Mouse (Mus musculus) midbrain, postnatal 0 days (tissue): Measurements from ENCODE around the gene Mfap1a. TPM values are rescaled to one million over a fixed set of nuclear protein-coding genes. Genes with fewer than 3 reads are reported as not detected.
"Not testable (repeated sequence)": the region's sequence is repeated elsewhere in the genome, so short reads cannot be mapped to it uniquely, and the experiment has no call there.

Experiments used
- ATAC-seq: fragments of 200-750 bp; cut with Nextera tagmentation; 2 replicates; pipeline ENCODE4 v1.8.0; 2017; ENCODE audit warnings: moderate number of reproducible peaks, mild to moderate bottlenecking, moderate TSS enrichment, moderate library complexity; ENCODE audit not compliant: low FRiP score
- DNase-seq: peaks from one replicate; pipeline ENCODE4 v3.0.0-alpha.2; 2015; ENCODE audit warnings: low spot score
- H3K27ac ChIP-seq: fragments of 300-500 bp; sonication (generic); 2 replicates; pipeline ENCODE4 v1.5.1; 2014; ENCODE audit warnings: low read depth, mild to moderate bottlenecking, low read length, mixed read lengths
- H3K27me3 ChIP-seq: fragments of 300-500 bp; sonication (generic); 2 replicates; pipeline ENCODE4 v1.6.1; 2014; ENCODE audit warnings: low read length, control low read depth, mixed read lengths; ENCODE audit not compliant: insufficient read depth
- H3K36me3 ChIP-seq: fragments of 300-500 bp; sonication (generic); 2 replicates; pipeline ENCODE4 v1.6.1; 2014; ENCODE audit warnings: low read length, control low read depth, mixed read lengths; ENCODE audit not compliant: insufficient read depth
- H3K4me1 ChIP-seq: fragments of 300-500 bp; sonication (generic); 2 replicates; pipeline ENCODE4 v1.6.1; 2014; ENCODE audit warnings: mild to moderate bottlenecking, control low read depth, antibody characterized with exemption, low read length, mixed read lengths; ENCODE audit not compliant: insufficient read depth
- H3K4me2 ChIP-seq: fragments of 300-500 bp; sonication (generic); 2 replicates; pipeline ENCODE4 v1.6.1; 2014; ENCODE audit warnings: low read depth, mild to moderate bottlenecking, low read length, mixed read lengths; ENCODE audit not compliant: poor library complexity, severe bottlenecking
- H3K4me3 ChIP-seq: fragments of 300-500 bp; sonication (generic); 2 replicates; pipeline ENCODE4 v1.5.1; 2014; ENCODE audit warnings: low read depth, mild to moderate bottlenecking, low read length, moderate library complexity
- H3K9ac ChIP-seq: fragments of 300-500 bp; sonication (generic); replicated peaks from 2 replicates; pipeline ENCODE4 v1.6.1; 2014; ENCODE audit warnings: mild to moderate bottlenecking, low read length, moderate library complexity, mixed read lengths; ENCODE audit not compliant: poor library complexity, severe bottlenecking
- H3K9me3 ChIP-seq: fragments of 300-500 bp; sonication (generic); 2 replicates; pipeline ENCODE4 v1.6.1; 2016; ENCODE audit warnings: low read length, control low read depth
- CTCF ChIP-seq: IDR thresholded peaks from 2 replicates; pipeline ENCODE4 v1.5.1; 2016; ENCODE audit warnings: antibody characterized with exemption, mild to moderate bottlenecking
- WGBS: fragments of 180-500 bp; shearing (Covaris S2); extraction: QIAGEN DNeasy Blood & Tissue Kit; methylation state at CpG from one replicate; pipeline ENCODE4 v1.1.7; 2014; 5-methylcytosine and 5-hydroxymethylcytosine counted together
- polyA plus RNA-seq: library from polyadenylated mRNA; unstranded; fragments of >200 nt; fragmentation: Nextera tagmentation; extraction: Ambion mirVana; gene quantifications from 2 replicates; pipeline ENCODE4 v1.2.1, GENCODE M21; 2015
- total RNA-seq: library from RNA; depleted of rRNA; stranded (reverse); fragments of >200 nt; gene quantifications from 2 replicates; pipeline ENCODE4 v1.2.3, GENCODE M21; 2014

The Mfap1a gene
- total and polyA plus RNA-seq, 2 experiments from 2014 or later: 14.2 to 20.8 TPM

DNA sequence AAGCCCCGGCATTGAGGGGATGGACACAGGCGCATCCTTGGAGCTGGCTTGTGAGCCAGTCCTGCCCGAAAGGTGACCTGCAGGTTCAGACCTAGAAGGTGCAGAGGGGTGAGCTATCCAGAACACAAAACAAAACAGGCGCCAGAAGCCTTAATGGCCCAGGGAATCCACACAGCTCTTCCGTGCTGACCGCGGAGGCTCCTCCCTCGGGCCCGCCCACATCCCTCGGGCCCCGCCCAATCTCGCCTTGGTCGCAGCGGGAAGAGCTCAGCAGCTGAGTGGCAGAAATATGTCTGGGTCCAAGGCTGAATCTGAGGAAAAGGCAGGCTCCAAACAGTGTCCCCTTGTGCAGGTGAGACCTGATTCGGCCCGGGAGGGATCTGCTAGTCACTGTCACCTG is 3.1 kb upstream of the Mfap1a start:
- 0 out of 2 replicates have a peak, but pooled peaks have one; percentile 42 for ATAC-seq
- no peak overlapping the region for H3K27ac ChIP-seq
- H3K9ac ChIP-seq: no peak overlapping the region
- no peaks in the 10 kb centered on the region for H3K9me3 ChIP-seq
- peak; percentile 30 for DNase-seq
- H3K36me3 ChIP-seq: no peaks in the 10 kb centered on the region
- 28% methylated on average over 16 of the region's 16 CpGs for WGBS
- H3K27me3 ChIP-seq: no peaks in the 10 kb centered on the region
- peak overlapping the region; percentile 44 for H3K4me2 ChIP-seq
- no peak for TF ChIP-seq CTCF
- H3K4me1 ChIP-seq: no peaks in the 10 kb centered on the region
- peak overlapping the region; percentile 27 for H3K4me3 ChIP-seq

DNA sequence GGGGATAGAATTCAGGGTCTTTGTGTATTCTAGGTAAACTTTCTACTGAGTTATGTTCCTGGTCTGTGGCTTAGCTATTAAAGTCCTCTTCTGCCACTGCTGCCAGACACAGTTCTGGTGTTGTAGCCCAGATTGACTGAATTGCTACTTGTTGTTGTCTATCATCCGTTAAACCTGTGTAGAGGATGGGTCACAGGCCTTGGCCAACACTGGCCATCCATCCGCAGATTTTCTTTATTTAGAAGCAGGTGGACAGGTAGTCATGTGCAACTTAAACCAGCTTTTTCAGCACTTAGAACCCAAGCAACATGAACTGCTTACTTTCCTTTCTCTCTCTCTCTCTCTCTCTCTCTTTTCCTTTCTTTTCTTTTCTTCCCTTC is 1.5 kb upstream of the Mfap1a start:
- Histone ChIP-seq H3K36me3 (no peaks in the 10 kb centered on the region), H3K4me1 (no peaks in the 10 kb centered on the region), H3K4me2 (0 out of 2 replicates have a peak overlapping the region, but pooled peaks have one; percentile 57), H3K9me3 (no peaks in the 10 kb centered on the region), H3K4me3 (no peak overlapping the region), H3K27me3 (no peaks in the 10 kb centered on the region), H3K9ac (no peak overlapping the region), H3K27ac (no peak overlapping the region)
- no peak for DNase-seq
- ATAC-seq: no peak
- 91% methylated on average over 2 of the region's 2 CpGs for WGBS
- no peak for TF ChIP-seq CTCF

DNA sequence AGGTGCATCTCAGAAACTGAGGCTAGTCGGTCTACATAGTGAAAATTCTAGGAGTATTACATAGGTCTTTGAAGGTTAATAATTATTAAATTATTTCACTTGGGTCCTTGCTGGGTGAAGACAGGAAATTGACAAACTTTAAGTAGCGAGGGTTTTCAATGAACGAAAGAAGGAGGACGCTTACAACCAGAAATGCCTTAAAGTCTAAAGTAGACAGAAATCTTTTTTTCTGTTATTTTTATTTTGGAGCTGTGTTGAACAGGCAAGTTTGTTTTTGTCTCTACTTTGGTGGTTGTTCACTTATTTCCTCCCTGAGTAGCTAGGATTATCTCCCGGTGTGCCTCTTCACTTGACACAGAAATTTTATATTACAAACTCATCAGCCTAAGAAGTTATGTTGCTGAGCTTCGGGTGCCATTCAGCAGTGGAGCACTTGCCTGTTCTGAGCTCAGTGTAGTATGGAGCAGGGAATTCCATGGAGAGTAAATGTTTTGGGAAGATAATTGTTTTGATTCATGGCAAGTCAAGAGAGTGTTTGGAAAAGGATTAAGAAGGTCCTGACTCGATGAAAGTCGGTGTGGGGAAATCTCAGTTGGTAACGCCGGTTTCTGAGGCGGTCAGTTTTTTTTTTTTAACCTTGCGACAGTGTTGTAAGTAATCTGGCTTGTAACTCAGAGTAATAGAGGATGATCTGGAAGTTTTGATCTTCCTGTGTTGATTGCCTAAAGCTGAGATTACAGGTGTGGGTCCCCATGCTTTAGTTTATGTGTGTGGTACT is 897 bp upstream of the Mfap1a start:
- Histone ChIP-seq H3K4me1 (no peaks in the 10 kb centered on the region), H3K27me3 (no peaks in the 10 kb centered on the region), H3K36me3 (no peaks in the 10 kb centered on the region), H3K4me2 (peak overlapping the region; percentile 57), H3K27ac (no peak overlapping the region), H3K9ac (no peak overlapping the region), H3K4me3 (peak overlapping the region; percentile 51), H3K9me3 (no peaks in the 10 kb centered on the region)
- WGBS: 11% methylated on average over 12 of the region's 12 CpGs
- TF ChIP-seq CTCF: no peak
- DNase-seq (no peak), ATAC-seq (no peak)

DNA sequence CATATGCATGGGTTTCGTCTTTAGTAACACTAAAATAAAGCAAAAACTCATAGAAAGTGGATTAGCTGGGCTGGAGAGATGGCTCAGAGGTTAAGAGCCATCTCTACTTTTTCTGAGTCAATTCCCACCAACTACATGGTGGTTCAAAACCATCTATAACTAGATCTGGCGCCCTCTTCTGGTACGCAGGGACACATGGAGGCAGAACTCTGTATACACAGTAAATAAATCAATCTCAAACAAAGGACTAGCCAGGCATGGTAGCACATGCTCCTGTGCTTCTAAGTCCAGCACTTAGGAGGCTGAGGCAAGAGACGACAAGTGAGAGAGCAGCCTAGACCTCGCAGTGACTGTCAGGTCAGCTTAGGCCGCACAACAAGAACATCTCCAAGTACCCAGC is 4.9 kb downstream of the Mfap1a start:
- H3K9me3 ChIP-seq, H3K27ac ChIP-seq, ATAC-seq, H3K36me3 ChIP-seq, H3K4me2 ChIP-seq, H3K9ac ChIP-seq, DNase-seq, H3K4me3 ChIP-seq, H3K4me1 ChIP-seq, H3K27me3 ChIP-seq: not testable (repeated sequence)
- WGBS: 86% methylated on average over 1 of the region's 6 CpGs

DNA sequence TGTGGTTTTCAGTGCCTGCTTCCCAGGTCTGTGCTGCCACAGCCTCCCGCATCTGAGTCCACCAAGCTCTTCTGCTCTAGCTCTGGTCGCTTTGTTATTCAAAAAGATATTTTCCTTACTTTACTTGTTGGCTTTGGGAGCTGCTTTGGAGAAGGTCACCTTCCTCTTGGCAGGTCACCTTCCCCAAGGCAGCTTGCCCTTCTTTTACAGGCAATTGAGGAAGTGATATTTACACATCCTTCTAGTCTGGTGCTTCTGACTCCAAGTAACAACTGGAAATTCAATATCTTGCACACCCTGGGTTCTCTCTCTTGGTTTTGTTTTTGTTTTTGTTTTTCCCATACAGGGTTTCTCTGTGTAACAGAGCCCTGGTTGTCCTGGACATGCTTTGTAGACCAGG is 22.1 kb downstream of the Mfap1a start:
- DNase-seq, H3K4me2 ChIP-seq, H3K9ac ChIP-seq, H3K27ac ChIP-seq, H3K27me3 ChIP-seq, H3K4me3 ChIP-seq, H3K36me3 ChIP-seq, H3K9me3 ChIP-seq, ATAC-seq, H3K4me1 ChIP-seq: not testable (repeated sequence)
- 100% methylated on average over 1 of the region's 2 CpGs for WGBS

DNA sequence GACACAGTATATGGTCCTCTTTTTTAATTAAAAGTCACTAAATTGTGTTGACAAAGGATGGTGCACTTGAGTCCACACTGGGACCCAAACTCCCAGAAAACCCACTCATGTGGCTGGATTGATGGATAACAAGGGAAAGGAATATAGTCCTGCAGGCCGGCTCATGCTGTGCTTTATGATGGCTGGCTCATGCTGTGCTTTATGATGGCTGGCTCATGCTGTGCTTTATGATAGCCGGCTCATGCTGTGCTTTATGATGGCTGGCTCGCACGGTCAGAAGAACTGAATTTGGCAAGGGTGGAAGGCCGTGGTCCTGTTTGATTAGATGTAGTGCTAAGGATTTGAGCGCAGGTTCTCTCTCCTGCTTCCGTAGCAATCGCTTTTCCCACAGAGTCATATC is 22.9 kb downstream of the Mfap1a start:
- no peaks in the 10 kb centered on the region for H3K27me3 ChIP-seq
- no peaks in the 10 kb centered on the region for H3K9me3 ChIP-seq
- WGBS: 38% methylated on average over 8 of the region's 8 CpGs
- no peak overlapping the region for H3K9ac ChIP-seq
- no peak for TF ChIP-seq CTCF
- DNase-seq (no peak), ATAC-seq (no peak)
- H3K27ac ChIP-seq: no peak overlapping the region
- H3K4me1 ChIP-seq: no peaks in the 10 kb centered on the region
- no peak overlapping the region for H3K4me3 ChIP-seq
- H3K4me2 ChIP-seq: no peak overlapping the region
- H3K36me3 ChIP-seq: no peaks in the 10 kb centered on the region

DNA sequence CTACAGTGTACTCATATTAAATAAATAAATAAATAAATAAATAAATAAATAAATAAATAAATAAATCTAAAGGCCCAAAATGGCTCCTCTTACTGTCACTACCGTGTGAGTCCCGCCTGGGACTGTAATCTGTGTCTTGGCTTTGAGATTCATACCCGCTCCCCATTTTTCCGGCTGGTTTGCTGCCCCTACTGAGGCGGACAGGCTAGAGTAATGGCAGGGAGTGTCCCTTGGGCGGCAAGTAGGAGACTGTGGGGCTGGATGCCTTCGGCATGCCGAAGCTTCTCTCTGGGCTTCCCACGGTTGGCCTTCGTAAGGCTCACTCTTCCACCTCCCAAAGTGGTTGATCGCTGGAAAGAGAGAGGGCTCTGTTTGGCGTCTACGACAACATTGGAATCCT is 25.5 kb downstream of the Mfap1a start:
- not testable (repeated sequence) for H3K36me3 ChIP-seq, H3K4me2 ChIP-seq, H3K27me3 ChIP-seq, DNase-seq, H3K4me3 ChIP-seq, H3K4me1 ChIP-seq, ATAC-seq, H3K27ac ChIP-seq, H3K9me3 ChIP-seq, H3K9ac ChIP-seq
- WGBS: 90% methylated on average over 13 of the region's 13 CpGs
